Mouse (Mus musculus) lung, embryonic 14.5 days (tissue): ENCODE data around the gene Rab31. TPM values are rescaled to one million over a fixed set of nuclear protein-coding genes. Genes with fewer than 3 reads are reported as not detected.

Experiments
- ATAC-seq: fragments of 200-750 bp; cut with Nextera tagmentation; 2 replicates; pipeline ENCODE4 v1.8.0; 2017; ENCODE audit warnings: mild to moderate bottlenecking, moderate TSS enrichment, moderate library complexity; ENCODE audit not compliant: insufficient read depth
- DNase-seq: peaks from one replicate; pipeline ENCODE4 v3.0.0-alpha.2; 2015
- H3K27ac ChIP-seq: fragments of 300-500 bp; sonication (generic); 2 replicates; pipeline ENCODE4 v1.5.1; 2014; ENCODE audit warnings: low read depth, mild to moderate bottlenecking, moderate library complexity
- H3K27me3 ChIP-seq: fragments of 300-500 bp; sonication (generic); 2 replicates; pipeline ENCODE4 v1.6.1; 2014; ENCODE audit warnings: low read length, control low read depth; ENCODE audit not compliant: insufficient read depth
- H3K36me3 ChIP-seq: fragments of 300-500 bp; sonication (generic); 2 replicates; pipeline ENCODE4 v1.6.1; 2014; ENCODE audit warnings: control low read depth; ENCODE audit not compliant: insufficient read depth
- H3K4me1 ChIP-seq: fragments of 300-500 bp; sonication (generic); 2 replicates; pipeline ENCODE4 v1.6.1; 2014; ENCODE audit warnings: antibody characterized with exemption, control low read depth; ENCODE audit not compliant: insufficient read depth
- H3K4me2 ChIP-seq: fragments of 300-500 bp; sonication (generic); 2 replicates; pipeline ENCODE4 v1.6.1; 2014; ENCODE audit warnings: mild to moderate bottlenecking
- H3K4me3 ChIP-seq: fragments of 300-500 bp; sonication (generic); 2 replicates; pipeline ENCODE4 v1.5.1; 2014; ENCODE audit warnings: low read depth, low read length
- H3K9ac ChIP-seq: fragments of 300-500 bp; sonication (generic); 2 replicates; pipeline ENCODE4 v1.6.1; 2014
- H3K9me3 ChIP-seq: fragments of 300-500 bp; sonication (generic); 2 replicates; pipeline ENCODE4 v1.6.1; 2016; ENCODE audit warnings: low read depth, low read length, control low read depth
- CTCF ChIP-seq: IDR thresholded peaks from 2 replicates; pipeline ENCODE4 v1.5.1; 2016; ENCODE audit warnings: antibody characterized with exemption, low read depth
- whole genome bisulfite sequencing: fragments of 180-500 bp; shearing (Covaris S2); extraction: QIAGEN DNeasy Blood & Tissue Kit; methylation state at CpG from one replicate; pipeline ENCODE4 v1.1.7; 2014; 5-methylcytosine and 5-hydroxymethylcytosine counted together
- polyA plus RNA-seq: library from polyadenylated mRNA; unstranded; fragments of >200 nt; fragmentation: Nextera tagmentation; extraction: Ambion mirVana; gene quantifications from 2 replicates; pipeline ENCODE4 v1.2.1, GENCODE M21; 2014

The Rab31 gene
- polyA plus RNA-seq, 1 experiment from 2014 or later = 49.4 TPM

- Histone ChIP-seq H3K9ac (no peak overlapping the region), H3K4me2 (no peak overlapping the region), H3K27me3 (no peaks in the 10 kb centered on the region), H3K4me1 (peaks cover 9% of the 10 kb centered on the region; the same call in 1 of the 2 replicates), H3K9me3 (no peaks in the 10 kb centered on the region), H3K36me3 (0 out of 2 replicates have a peak, but pooled peaks cover 4% of the 10 kb centered on the region), H3K27ac (no peak overlapping the region), H3K4me3 (no peak overlapping the region)
- WGBS = 83% methylated on average over 6 of the region's 6 CpGs
- TF ChIP-seq CTCF = no peak
- no peak for ATAC-seq
- no peak for DNase-seq
Measured at GRCm38 (mm10) chr17:65789576-65789975, 17.0 kb upstream of the Rab31 start.

GRCm38 (mm10) chr17:65788542-65789291 lies 16.2 kb upstream of the Rab31 start:
- Histone ChIP-seq H3K9ac (no peak overlapping the region), H3K9me3 (no peaks in the 10 kb centered on the region), H3K36me3 (0 out of 2 replicates have a peak, but pooled peaks cover 2% of the 10 kb centered on the region), H3K4me3 (no peak overlapping the region), H3K4me2 (no peak overlapping the region), H3K4me1 (peaks cover 12% of the 10 kb centered on the region; the same call in 1 of the 2 replicates), H3K27ac (no peak overlapping the region), H3K27me3 (no peaks in the 10 kb centered on the region)
- ATAC-seq = no peak
- WGBS = 51% methylated on average over 12 of the region's 12 CpGs
- DNase-seq = peak; percentile 43
- no peak for TF ChIP-seq CTCF

DNA sequence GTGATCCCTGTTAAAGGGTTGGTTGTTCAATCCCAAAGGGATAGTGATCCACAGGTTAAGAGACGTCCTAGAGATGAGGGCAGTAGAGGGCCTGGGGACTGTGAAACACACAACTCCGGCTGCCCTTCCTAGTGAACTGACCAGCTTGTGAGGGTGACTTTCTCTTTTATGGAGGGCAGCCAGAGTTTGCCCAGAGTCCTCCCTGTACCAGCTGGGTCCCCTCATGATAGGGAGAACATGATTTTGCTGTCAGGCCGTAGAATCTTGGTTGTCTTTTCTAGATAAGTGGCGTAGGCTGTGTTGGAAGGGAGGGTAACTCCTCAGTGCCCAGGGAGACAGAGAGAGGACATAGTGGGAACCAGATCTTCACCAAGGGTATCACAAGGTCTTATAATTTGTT lies 14.7 kb upstream of the Rab31 start:
- Histone ChIP-seq H3K4me1 (peaks cover 12% of the 10 kb centered on the region; the same call in 1 of the 2 replicates), H3K27me3 (no peaks in the 10 kb centered on the region), H3K4me2 (no peak overlapping the region), H3K9ac (no peak overlapping the region), H3K27ac (no peak overlapping the region), H3K4me3 (no peak overlapping the region), H3K9me3 (no peaks in the 10 kb centered on the region), H3K36me3 (0 out of 2 replicates have a peak, but pooled peaks cover 2% of the 10 kb centered on the region)
- DNase-seq (no peak), ATAC-seq (no peak)
- TF ChIP-seq CTCF = no peak
- 74% methylated on average over 4 of the region's 4 CpGs for WGBS

- WGBS = 64% methylated on average over 7 of the region's 7 CpGs
- peak; percentile 28 for DNase-seq
- no peak overlapping the region for H3K27ac ChIP-seq
- H3K4me3 ChIP-seq = no peak overlapping the region
- 0 out of 2 replicates have a peak, but pooled peaks cover 2% of the 10 kb centered on the region for H3K36me3 ChIP-seq
- peaks cover 12% of the 10 kb centered on the region; the same call in 1 of the 2 replicates for H3K4me1 ChIP-seq
- H3K4me2 ChIP-seq = no peak overlapping the region
- H3K9me3 ChIP-seq = no peaks in the 10 kb centered on the region
- no peak overlapping the region for H3K9ac ChIP-seq
- no peak for ATAC-seq
- TF ChIP-seq CTCF = peak; percentile 46
- no peaks in the 10 kb centered on the region for H3K27me3 ChIP-seq
Measured at GRCm38 (mm10) chr17:65786225-65786624, 13.7 kb upstream of the Rab31 start.

DNA sequence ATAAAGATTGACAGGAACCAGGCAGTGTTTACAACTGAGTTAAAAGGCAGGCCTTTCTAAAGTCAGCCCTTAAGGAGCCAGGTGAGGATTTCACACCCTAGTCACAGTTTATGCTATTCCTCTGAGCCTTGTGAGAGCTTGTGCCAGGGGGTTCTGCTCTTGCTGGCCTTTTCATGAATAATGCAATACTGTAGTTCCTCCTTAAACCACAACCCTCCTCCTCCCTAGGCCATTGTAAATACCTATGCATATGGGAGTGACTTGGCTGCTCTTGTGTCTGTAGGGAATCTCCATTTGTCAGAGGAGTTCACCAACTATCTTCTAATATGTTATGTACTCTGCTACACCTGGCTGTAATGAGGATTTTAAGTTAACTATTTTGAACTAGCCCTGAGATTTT lies 13.2 kb upstream of the Rab31 start:
- Histone ChIP-seq H3K27ac (no peak overlapping the region), H3K4me2 (no peak overlapping the region), H3K36me3 (0 out of 2 replicates have a peak, but pooled peaks cover 2% of the 10 kb centered on the region), H3K9me3 (no peaks in the 10 kb centered on the region), H3K4me1 (peaks cover 12% of the 10 kb centered on the region; the same call in 1 of the 2 replicates), H3K9ac (no peak overlapping the region), H3K4me3 (no peak overlapping the region), H3K27me3 (no peaks in the 10 kb centered on the region)
- DNase-seq (no peak), ATAC-seq (no peak)
- TF ChIP-seq CTCF = no peak

DNA sequence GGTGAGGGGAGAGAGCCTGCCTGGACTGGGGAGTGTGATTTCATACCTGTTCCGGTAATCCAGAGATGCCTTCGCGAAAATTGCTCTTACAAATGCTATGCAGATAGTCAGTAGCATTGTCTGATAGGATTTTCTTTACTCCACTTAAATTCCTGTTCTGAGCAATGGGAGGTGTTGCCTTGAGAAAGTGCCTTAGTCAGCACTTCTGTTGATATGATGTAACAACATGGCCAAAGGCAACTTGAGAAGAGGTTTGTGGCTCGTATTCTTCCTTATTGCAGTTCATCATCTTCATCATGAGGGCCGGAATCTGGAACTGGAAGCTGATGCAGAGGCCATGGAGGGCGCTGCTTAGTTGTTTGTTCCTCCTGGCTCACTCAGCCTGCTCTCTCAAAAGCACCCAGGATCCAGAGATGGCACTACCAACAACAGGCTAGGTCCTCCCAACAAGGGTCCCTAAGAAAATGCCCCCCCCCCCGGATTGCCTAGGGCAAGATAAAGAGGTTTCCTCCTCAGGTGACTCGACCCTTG lies 12.1 kb upstream of the Rab31 start:
- TF ChIP-seq CTCF = no peak
- Histone ChIP-seq H3K4me3 (peak overlapping the region; percentile 93), H3K4me1 (peaks cover 12% of the 10 kb centered on the region; the same call in 1 of the 2 replicates), H3K27me3 (no peaks in the 10 kb centered on the region), H3K9me3 (no peaks in the 10 kb centered on the region), H3K9ac (peak overlapping the region; percentile 46), H3K27ac (no peak overlapping the region), H3K4me2 (peak overlapping the region; percentile 74), H3K36me3 (0 out of 2 replicates have a peak, but pooled peaks cover 2% of the 10 kb centered on the region)
- 56% methylated on average over 8 of the region's 8 CpGs for WGBS
- ATAC-seq (no peak), DNase-seq (peak; percentile 52)
